Mouse (Mus musculus) small intestine, adult 10 weeks (tissue): ENCODE measurements around the gene Tcp10a. TPM values are rescaled to one million over a fixed set of nuclear protein-coding genes. Genes with fewer than 3 reads are reported as not detected.

Experiments
- polyA plus RNA-seq: library from polyadenylated mRNA; stranded (reverse); fragments of 350-450 nt; fragmentation: Illumina TruSeq; extraction: RNeasy Lipid Tissue Mini Kit (QIAGEN cat#74804); gene quantifications from one replicate; pipeline ENCODE4 v1.2.3, GENCODE M21; 2014; ENCODE audit warnings: low replicate concordance

Tcp10a gene
- not detected for polyA plus RNA-seq

GRCm38 (mm10) chr17:7324346-7324745 is at the start of gene Tcp10a:
Gene Tcp10a (plus strand): TSS chr17:7324646.

GRCm38 (mm10) chr17:7352596-7352995 is 28.1 kb downstream of the Tcp10a start, which contains the start of gene Ttll2:
Gene Ttll2 (minus strand): TSS chr17:7352696.

GRCm38 (mm10) chr17:7371879-7372278 is 47.4 kb downstream of the Tcp10a start, which contains the start of gene Gm49630:
Gene Gm49630 (minus strand): TSS chr17:7371979.

DNA sequence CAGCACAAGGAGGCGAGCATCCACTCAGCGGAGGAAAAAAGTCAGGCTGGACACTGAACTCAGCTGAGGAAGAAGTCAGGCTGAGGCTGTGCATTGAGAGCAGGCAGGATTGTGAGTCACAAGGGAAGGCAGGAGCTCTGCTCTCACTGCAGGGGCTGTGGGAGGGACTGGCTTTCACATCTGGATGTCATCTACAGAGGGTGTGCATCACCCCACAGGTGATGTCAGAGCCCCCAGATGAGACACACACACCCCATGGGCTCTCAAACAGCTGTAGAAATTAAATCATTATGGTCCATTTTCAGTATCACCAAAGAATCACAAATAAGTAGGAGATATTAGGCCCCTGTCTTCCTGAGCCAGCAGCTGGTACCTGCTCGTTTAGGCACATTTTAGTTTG is 60.9 kb downstream of the Tcp10a start, which contains the start of gene Unc93a2:
Unc93a2 (minus strand) TSS at position 101 of the 400 bp plus-strand sequence.

Other genes with a start within 250 kb of the Tcp10a start
- 0.30 TPM for gene Rps6ka2, start 154.5 kb upstream of the Tcp10a start, polyA plus RNA-seq
- gene Ttll2, start 28.1 kb downstream of the Tcp10a start, polyA plus RNA-seq = 4.1 TPM
- gene Gm49630, start 47.3 kb downstream of the Tcp10a start, polyA plus RNA-seq = not detected
- gene Unc93a2, start 60.8 kb downstream of the Tcp10a start, polyA plus RNA-seq = 83.0 TPM